Mouse (Mus musculus): ENCODE measurements around the gene Nt5e.

DNA sequence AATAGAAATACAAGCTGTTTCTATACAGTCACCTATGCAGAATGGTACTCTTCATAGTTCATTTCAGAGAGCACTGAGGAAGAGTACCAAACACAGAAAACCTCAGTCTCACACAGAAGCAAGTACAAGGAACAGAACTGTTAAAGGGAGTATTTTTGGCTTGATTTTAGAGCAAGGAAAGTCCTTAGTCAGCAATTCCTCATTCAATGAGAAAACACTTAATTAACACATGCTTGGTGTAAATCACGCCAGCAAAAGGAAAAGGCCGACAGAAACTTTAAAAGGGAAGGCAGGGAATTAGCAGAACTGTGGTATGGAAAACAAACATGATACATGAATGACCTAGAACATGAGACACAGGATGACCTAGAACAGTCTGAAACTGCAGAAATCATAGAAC is 83.0 kb downstream of the Nt5e start:
- no peak for TF ChIP-seq ZC3H11A (IDR thresholded peaks at IDR 0.05; ENCODE audit: borderline replicate concordance, low read depth, low read length)
- TF ChIP-seq HCFC1 (IDR thresholded peaks at IDR 0.05; ENCODE audit: borderline replicate concordance, insufficient read depth, low read length) = no peak
- TF ChIP-seq CHD2 (IDR thresholded peaks at IDR 0.05; ENCODE audit: low read depth, low read length) = no peak
- no peak for TF ChIP-seq ZNF384 (IDR thresholded peaks at IDR 0.05; ENCODE audit: low read depth, low read length)
- peak; percentile 73 for TF ChIP-seq MAFK (IDR thresholded peaks at IDR 0.05; ENCODE audit: insufficient read depth, low read depth, low read length)
